Mouse (Mus musculus): Measurements from ENCODE around the gene Prelid1.
A peak's percentile ranks its signal among the peaks of the same experiment; 100 is the strongest.

Prelid1 gene

GRCm38 (mm10) chr13:55332331-55332730 lies 12.0 kb downstream of the Prelid1 start:
- DNase-seq (ENCODE audit: low spot score in 2 of 2), result no peak

- DNase-seq (ENCODE audit: low spot score in 2 of 2), result no peak
Measured at GRCm38 (mm10) chr13:55335701-55336100, 15.4 kb downstream of the Prelid1 start.

- DNase-seq (ENCODE audit: low spot score in 2 of 2), result no peak
Measured at GRCm38 (mm10) chr13:55337341-55337975, 17.2 kb downstream of the Prelid1 start.

- no peak for DNase-seq (ENCODE audit: low spot score in 2 of 2)
Measured at GRCm38 (mm10) chr13:55338131-55339054, 18.1 kb downstream of the Prelid1 start.

DNA sequence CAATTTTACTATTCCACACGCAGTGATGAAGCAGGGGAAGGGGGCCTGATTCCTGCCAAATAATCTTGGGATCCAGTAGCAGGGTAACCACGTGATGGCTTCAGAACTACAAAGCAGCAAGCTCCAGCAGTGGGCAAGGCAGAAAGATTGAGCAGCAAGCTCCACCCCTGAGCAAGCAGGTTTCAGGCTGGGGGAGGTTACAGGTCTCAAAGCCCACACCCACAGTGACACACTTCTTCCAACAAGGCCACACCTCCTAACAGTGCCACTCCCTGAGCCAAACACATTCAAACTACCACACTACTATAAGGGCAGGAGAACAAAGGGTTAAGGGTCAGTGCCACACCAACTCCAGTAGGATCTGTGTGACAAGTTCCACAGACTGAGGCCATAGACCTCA lies 19.0 kb downstream of the Prelid1 start:
- no peak for DNase-seq (ENCODE audit: low spot score in 2 of 2)

GRCm38 (mm10) chr13:55342469-55342868 lies 22.2 kb downstream of the Prelid1 start:
- no peak for DNase-seq (ENCODE audit: low spot score in 2 of 2)

DNA sequence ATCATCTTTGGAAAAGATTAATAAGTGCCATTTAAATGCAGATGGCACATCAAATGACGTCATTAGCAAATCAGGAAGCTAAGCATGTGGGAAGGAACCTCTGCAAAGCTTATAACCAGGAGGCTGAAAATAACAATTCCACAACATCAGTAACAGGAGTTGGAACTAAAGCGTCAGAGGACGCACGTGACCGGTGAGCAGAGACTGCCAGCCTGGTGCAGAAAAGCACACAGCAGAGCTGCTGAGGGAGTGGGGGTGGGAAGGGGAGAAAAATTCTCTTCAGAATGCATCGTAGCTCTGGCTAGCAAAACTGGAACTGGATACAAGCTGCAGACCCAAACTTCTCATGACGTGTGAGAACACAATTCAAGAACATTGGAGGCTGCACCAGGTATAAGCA lies 24.0 kb downstream of the Prelid1 start:
- DNase-seq (ENCODE audit: low spot score in 2 of 2), result no peak

- DNase-seq (ENCODE audit: low spot score in 2 of 2), result no peak
Measured at GRCm38 (mm10) chr13:55346745-55347144, 26.4 kb downstream of the Prelid1 start.

DNA sequence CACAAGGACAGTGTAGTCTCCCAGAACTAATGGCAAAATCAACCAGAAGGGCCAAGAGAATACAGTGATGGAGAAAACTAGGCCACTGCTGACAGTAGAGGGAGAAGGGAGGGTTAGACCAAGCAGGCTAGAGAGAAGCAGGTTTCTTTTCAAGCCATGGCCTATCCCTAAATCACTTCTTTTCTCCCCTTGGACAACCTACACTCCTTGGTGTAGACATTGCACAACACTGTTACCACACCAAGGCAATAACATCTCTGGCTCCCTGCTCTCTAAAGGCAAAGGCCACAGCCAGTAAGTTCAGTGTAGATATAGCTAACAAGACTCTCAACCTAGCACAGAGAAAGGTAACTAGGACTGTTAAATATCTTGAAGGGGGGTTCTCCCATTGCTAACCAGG lies 40.8 kb downstream of the Prelid1 start:
- DNase-seq (ENCODE audit: low spot score in 2 of 2), result no peak

DNA sequence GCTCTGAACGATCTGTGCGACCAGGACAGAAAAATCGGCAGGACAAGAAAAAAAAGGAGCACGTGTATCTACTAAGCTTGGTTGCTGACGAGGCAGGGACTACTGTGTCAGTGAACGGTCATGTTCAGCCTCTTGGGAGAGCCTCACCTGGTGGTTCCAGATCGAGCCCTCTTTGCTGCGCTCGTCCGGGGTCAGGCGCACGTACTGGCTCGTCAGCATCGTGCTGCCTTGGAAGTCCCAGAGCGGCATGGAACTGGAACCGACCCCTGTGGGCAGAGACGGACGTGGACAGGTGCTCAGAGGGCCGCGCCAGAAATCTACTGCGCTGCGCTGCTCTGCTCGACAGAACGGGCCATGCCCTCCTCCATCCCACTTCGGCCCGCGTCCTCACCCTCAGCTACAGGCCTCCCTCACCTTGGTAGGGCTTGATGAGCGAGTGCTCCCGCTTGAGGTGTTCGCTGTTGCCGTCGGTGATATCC lies 41.7 kb downstream of the Prelid1 start:
- DNase-seq (ENCODE audit: low spot score in 2 of 2), result peak in 1 of 2 experiments; percentile 12

DNA sequence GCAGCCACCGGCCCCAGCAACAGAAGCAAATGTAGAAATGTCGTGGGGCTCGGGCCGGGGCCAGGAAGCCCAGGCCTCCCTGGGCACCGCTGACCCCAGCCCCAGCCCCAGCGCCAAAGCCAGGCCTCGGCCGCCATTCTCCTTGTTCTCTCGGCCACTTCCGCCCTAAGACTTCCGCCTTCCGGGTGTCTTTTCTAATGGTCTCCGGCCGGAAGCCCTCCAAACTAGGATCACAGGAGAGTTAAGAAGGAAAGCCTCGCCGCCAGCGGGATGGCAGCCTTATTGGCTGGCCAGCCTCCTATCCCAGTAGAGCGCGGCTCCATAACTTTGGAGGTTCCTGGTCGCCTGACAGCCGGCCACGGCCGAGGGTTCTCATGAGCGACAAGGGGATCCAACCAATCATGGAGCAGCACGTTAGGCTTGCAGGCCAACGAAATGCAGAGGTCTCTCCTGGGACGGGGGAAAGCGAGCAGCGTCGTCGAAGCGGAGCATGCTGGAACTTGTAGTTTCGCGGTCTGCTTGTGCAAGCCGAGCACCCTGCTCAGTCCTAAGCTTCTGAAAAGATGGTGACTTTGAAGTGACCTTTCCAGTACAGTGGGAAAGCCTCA lies 42.3 kb downstream of the Prelid1 start, which contains the start of gene Lman2:
Gene Lman2, minus strand, starts transcription at position 331 of the 608 bp plus-strand sequence.
- peak; percentile 92 to 97 for DNase-seq (ENCODE audit: low spot score in 2 of 2)

DNA sequence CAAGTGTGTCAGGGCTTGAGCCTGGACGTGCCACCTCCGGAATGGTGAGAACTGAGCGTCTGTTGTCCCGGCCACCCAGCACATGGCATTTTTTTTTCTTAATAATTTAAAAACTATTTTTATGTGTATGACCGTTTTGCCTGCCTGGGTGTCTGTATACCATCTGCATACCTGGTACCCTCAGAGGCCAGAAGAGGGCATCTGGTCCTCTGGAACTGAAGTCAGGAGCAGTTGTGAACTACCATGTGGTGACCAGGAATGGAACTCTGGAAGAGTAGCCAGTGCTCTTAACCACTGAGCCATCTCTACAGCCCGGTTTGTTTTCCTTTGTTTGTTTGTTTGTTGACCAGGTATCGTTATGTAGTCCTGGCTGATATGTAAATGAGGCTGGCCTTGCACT lies 48.1 kb downstream of the Prelid1 start:
- DNase-seq (ENCODE audit: low spot score in 2 of 2), result no peak

DNA sequence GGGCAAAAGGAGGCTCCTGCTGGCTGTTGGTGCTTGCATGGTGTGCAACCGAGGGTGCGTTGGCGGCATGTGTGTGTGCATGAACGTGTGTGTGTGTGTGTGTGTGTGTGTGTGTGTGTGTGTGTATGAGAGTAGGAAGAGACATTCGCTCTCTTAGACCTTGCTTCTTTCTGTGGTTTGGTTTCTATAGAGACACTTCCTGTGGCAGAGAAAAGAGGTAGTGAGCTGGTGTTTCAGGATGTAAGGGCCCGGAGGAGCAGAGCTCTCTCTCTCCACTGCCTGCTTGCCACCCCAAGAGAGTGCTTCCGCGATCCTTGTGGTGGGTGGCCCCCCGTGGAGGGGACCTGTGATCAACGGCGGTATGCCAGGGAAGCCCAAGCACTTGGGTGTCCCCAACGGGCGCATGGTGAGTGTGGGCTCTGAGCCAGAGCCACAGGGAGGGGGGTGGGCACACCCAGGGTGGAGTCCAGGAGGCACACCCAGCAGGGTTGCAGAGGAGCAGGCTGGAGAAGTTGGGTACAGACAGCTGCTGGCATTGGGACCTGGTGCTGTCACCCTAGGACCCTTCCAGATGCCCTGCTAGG lies 49.3 kb downstream of the Prelid1 start, which contains the start of gene Rgs14:
Gene Rgs14, plus strand, starts transcription at position 202 of the 584 bp plus-strand sequence.
- DNase-seq (ENCODE audit: low spot score in 2 of 2), result no peak

GRCm38 (mm10) chr13:55370234-55370633 lies 49.9 kb downstream of the Prelid1 start:
- no peak for DNase-seq (ENCODE audit: low spot score in 2 of 2)

DNA sequence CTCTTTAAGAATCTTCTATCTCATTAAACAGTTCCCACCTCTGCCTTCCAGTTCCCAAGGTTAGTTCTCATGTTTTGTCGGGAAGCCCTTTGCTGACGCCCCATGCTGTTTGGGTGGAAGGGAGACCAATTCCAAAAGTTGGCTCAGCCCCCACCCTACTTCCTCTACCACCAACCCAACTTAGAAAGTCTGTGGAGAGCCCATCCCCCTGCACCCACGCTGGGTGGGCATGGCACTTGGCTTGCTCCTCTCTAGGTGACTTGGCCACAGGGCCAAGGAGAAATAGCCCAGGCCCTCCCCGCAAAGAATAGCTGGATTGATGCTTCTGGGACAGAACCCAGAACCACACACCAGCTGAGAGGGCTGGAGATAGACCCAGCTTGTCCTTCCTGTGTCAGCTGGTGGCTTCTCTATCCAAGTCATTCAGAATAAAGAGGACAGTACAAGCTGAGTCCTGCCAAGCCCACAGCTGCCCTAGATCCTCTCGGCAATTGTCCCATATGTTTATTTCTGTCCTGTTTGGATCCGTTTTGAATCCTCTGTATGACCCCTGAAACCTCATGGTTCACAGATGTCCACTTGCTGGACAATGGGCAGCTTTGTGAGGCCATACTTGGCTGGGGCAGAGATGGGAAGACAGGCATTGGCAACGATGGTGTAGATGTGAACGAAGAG lies 50.8 kb downstream of the Prelid1 start:
- DNase-seq (ENCODE audit: low spot score in 2 of 2), result no peak

GRCm38 (mm10) chr13:55371740-55372139 lies 51.4 kb downstream of the Prelid1 start:
- no peak for DNase-seq (ENCODE audit: low spot score in 2 of 2)

- no peak for DNase-seq (ENCODE audit: low spot score in 2 of 2)
Measured at GRCm38 (mm10) chr13:55374206-55374924, 54.1 kb downstream of the Prelid1 start.

Data from urinary bladder, postnatal 36 days (tissue).